Mouse (Mus musculus) midbrain, embryonic 14.5 days (tissue): ENCODE results near the gene Zfp941. TPM values are rescaled to one million over a fixed set of nuclear protein-coding genes. Genes with fewer than 3 reads are reported as not detected.
"Not testable (repeated sequence)": the region's sequence is repeated elsewhere in the genome, so short reads cannot be mapped to it uniquely, and the experiment has no call there.

Experiments
- ATAC-seq: fragments of 200-750 bp; cut with Nextera tagmentation; 2 replicates; pipeline ENCODE4 v1.8.0; 2017; ENCODE audit warnings: moderate number of reproducible peaks, moderate library complexity; ENCODE audit not compliant: low FRiP score, low TSS enrichment
- DNase-seq: peaks from one replicate; pipeline ENCODE4 v3.0.0-alpha.2; 2015
- H3K27ac ChIP-seq: fragments of 300-500 bp; sonication (generic); replicated peaks from 2 replicates; pipeline ENCODE4 v1.5.1; 2014; ENCODE audit warnings: mild to moderate bottlenecking, low read depth, low read length, moderate library complexity
- H3K27me3 ChIP-seq: fragments of 300-500 bp; sonication (generic); 2 replicates; pipeline ENCODE4 v1.6.1; 2014; ENCODE audit warnings: low read length, control low read depth, mixed read lengths; ENCODE audit not compliant: control insufficient read depth, insufficient read depth
- H3K36me3 ChIP-seq: fragments of 300-500 bp; sonication (generic); 2 replicates; pipeline ENCODE4 v1.6.1; 2014; ENCODE audit warnings: low read length, control low read depth; ENCODE audit not compliant: control insufficient read depth, insufficient read depth
- H3K4me1 ChIP-seq: fragments of 300-500 bp; sonication (generic); 2 replicates; pipeline ENCODE4 v1.6.1; 2014; ENCODE audit warnings: mild to moderate bottlenecking, antibody characterized with exemption, low read length, control low read depth; ENCODE audit not compliant: control insufficient read depth, insufficient read depth
- H3K4me2 ChIP-seq: fragments of 300-500 bp; sonication (generic); 2 replicates; pipeline ENCODE4 v1.6.1; 2014; ENCODE audit warnings: mild to moderate bottlenecking, low read length, moderate library complexity
- H3K4me3 ChIP-seq: fragments of 300-500 bp; sonication (generic); replicated peaks from 2 replicates; pipeline ENCODE4 v1.5.1; 2014; ENCODE audit warnings: low read depth, low read length
- H3K9ac ChIP-seq: fragments of 300-500 bp; sonication (generic); replicated peaks from 2 replicates; pipeline ENCODE4 v1.6.1; 2014; ENCODE audit warnings: mild to moderate bottlenecking, low read length, moderate library complexity
- H3K9me3 ChIP-seq: fragments of 300-500 bp; sonication (generic); 2 replicates; pipeline ENCODE4 v1.6.1; 2016; ENCODE audit warnings: low read length, control low read depth, mixed read lengths; ENCODE audit not compliant: control insufficient read depth
- WGBS: fragments of 180-500 bp; shearing (Covaris S2); extraction: QIAGEN DNeasy Blood & Tissue Kit; methylation state at CpG from one replicate; pipeline ENCODE4 v1.1.7; 2014; 5-methylcytosine and 5-hydroxymethylcytosine counted together
- polyA plus RNA-seq: library from polyadenylated mRNA; unstranded; fragments of >200 nt; fragmentation: Nextera tagmentation; extraction: Ambion mirVana; gene quantifications from 2 replicates; pipeline ENCODE4 v1.2.1, GENCODE M21; 2014

Zfp941 gene
- polyA plus RNA-seq, 1 experiment from 2014 or later = 34.5 TPM

GRCm38 (mm10) chr7:140780548-140780947, 41.4 kb downstream of the Zfp941 start:
- no peak overlapping the region for H3K4me3 ChIP-seq
- H3K27me3 ChIP-seq = no peaks in the 10 kb centered on the region
- no peak for DNase-seq

GRCm38 (mm10) chr7:140765888-140766739, 55.9 kb downstream of the Zfp941 start:
- no peaks in the 10 kb centered on the region for H3K4me1 ChIP-seq
- ATAC-seq = no peak
- WGBS = 82% methylated on average over 12 of the region's 12 CpGs
- no peaks in the 10 kb centered on the region for H3K9me3 ChIP-seq
- no peaks in the 10 kb centered on the region for H3K36me3 ChIP-seq
- no peak overlapping the region for H3K4me3 ChIP-seq
- no peaks in the 10 kb centered on the region for H3K27me3 ChIP-seq
- no peak overlapping the region for H3K9ac ChIP-seq
- H3K4me2 ChIP-seq = no peak overlapping the region
- H3K27ac ChIP-seq = no peak overlapping the region
- no peak for DNase-seq

More at GRCm38 (mm10) chr7:140780548-140780947, 41.4 kb downstream of the Zfp941 start:
- no peaks in the 10 kb centered on the region for H3K36me3 ChIP-seq
- H3K9me3 ChIP-seq = no peaks in the 10 kb centered on the region
- WGBS = 83% methylated on average over 4 of the region's 4 CpGs
- H3K9ac ChIP-seq = no peak overlapping the region
- no peak for ATAC-seq
- no peaks in the 10 kb centered on the region for H3K4me1 ChIP-seq
- H3K27ac ChIP-seq = no peak overlapping the region
- H3K4me2 ChIP-seq = no peak overlapping the region

- H3K27me3 ChIP-seq, H3K4me1 ChIP-seq, ATAC-seq, H3K36me3 ChIP-seq, H3K9ac ChIP-seq, DNase-seq, H3K4me2 ChIP-seq, H3K4me3 ChIP-seq, H3K9me3 ChIP-seq, H3K27ac ChIP-seq: not testable (repeated sequence)
- 71% methylated on average over 1 of the region's 1 CpGs for WGBS
Observed at GRCm38 (mm10) chr7:140765391-140765790, 56.6 kb downstream of the Zfp941 start.

- no peak within 1 kb of the TSS for H3K9ac ChIP-seq
- H3K27ac ChIP-seq = no peak within 1 kb of the TSS
- no peaks in the 10 kb centered on the region for H3K9me3 ChIP-seq
- WGBS = 95% methylated on average over 7 of the region's 7 CpGs
- no peaks in the 10 kb centered on the region for H3K36me3 ChIP-seq
- DNase-seq (no peak), ATAC-seq (no peak)
- no peak within 1 kb of the TSS for H3K4me2 ChIP-seq
- no peak within 1 kb of the TSS for H3K4me3 ChIP-seq
- no peaks in the 10 kb centered on the region for H3K27me3 ChIP-seq
- H3K4me1 ChIP-seq = no peaks in the 10 kb centered on the region
Observed at GRCm38 (mm10) chr7:140763447-140764020, 58.4 kb downstream of the Zfp941 start, which contains the start of gene Cyp2e1. TSS of gene Cyp2e1 (plus strand) at chr7:140763739.

- Histone ChIP-seq H3K9ac (no peak overlapping the region), H3K36me3 (no peaks in the 10 kb centered on the region), H3K4me2 (no peak overlapping the region), H3K27me3 (no peaks in the 10 kb centered on the region), H3K27ac (no peak overlapping the region), H3K9me3 (no peaks in the 10 kb centered on the region), H3K4me3 (no peak overlapping the region), H3K4me1 (no peaks in the 10 kb centered on the region)
- ATAC-seq (no peak), DNase-seq (no peak)
Observed at GRCm38 (mm10) chr7:140760647-140761046, 61.3 kb downstream of the Zfp941 start.

Other genes starting within 250 kb of the Zfp941 start
- 0.04 TPM in 1 of 2 replicates, not detected in the other for gene Olfr46, start 220.9 kb downstream of the Zfp941 start, polyA plus RNA-seq
- not detected in 2 replicates for gene Olfr61, start 193.2 kb downstream of the Zfp941 start, polyA plus RNA-seq
- not detected in 2 replicates for gene Olfr53, start 175.7 kb downstream of the Zfp941 start, polyA plus RNA-seq
- not detected in 2 replicates for gene Olfr539, start 162.2 kb downstream of the Zfp941 start, polyA plus RNA-seq
- gene Olfr45, start 140.2 kb downstream of the Zfp941 start, polyA plus RNA-seq = not detected in 2 replicates
- not detected in 2 replicates for gene Olfr541, start 124.9 kb downstream of the Zfp941 start, polyA plus RNA-seq
- gene Cyp2e1, start 58.4 kb downstream of the Zfp941 start, polyA plus RNA-seq = not detected in 2 replicates
- 0.18 TPM in 1 of 2 replicates, not detected in the other for gene Syce1, start 34.3 kb downstream of the Zfp941 start, polyA plus RNA-seq
- gene Urah, start 12.8 kb upstream of the Zfp941 start, polyA plus RNA-seq = not detected in 2 replicates
- gene Scgb1c1, start 23.4 kb upstream of the Zfp941 start, polyA plus RNA-seq = not detected in 2 replicates
- gene Odf3, start 25.6 kb upstream of the Zfp941 start, polyA plus RNA-seq = not detected in 2 replicates
- gene Gm45785, start 34.2 kb upstream of the Zfp941 start, polyA plus RNA-seq = not detected in 2 replicates
- gene Ric8a, start 34.8 kb upstream of the Zfp941 start, polyA plus RNA-seq = 98.6 and 99.6 TPM in 2 replicates
- gene Bet1l, start 35.4 kb upstream of the Zfp941 start, polyA plus RNA-seq = 42.8 and 54.5 TPM in 2 replicates
- gene Psmd13, start 59.8 kb upstream of the Zfp941 start, polyA plus RNA-seq = 186 and 214 TPM in 2 replicates
- gene Sirt3, start 60.1 kb upstream of the Zfp941 start, polyA plus RNA-seq = 33.4 and 40.0 TPM in 2 replicates
- not detected in 2 replicates for gene Cox8b, start 78.3 kb upstream of the Zfp941 start, polyA plus RNA-seq
- gene Nlrp6, start 98.7 kb upstream of the Zfp941 start, polyA plus RNA-seq = 0.32 and 0.89 TPM in 2 replicates
- 5.0 and 7.4 TPM in 2 replicates for gene Pgghg, start 119.2 kb upstream of the Zfp941 start, polyA plus RNA-seq
- 0.29 TPM in 1 of 2 replicates, not detected in the other for gene Ifitm5, start 128.1 kb upstream of the Zfp941 start, polyA plus RNA-seq
- gene Gm45717, start 133.8 kb upstream of the Zfp941 start, polyA plus RNA-seq = not detected in 2 replicates
- gene Ifitm2, start 133.8 kb upstream of the Zfp941 start, polyA plus RNA-seq = 131 and 176 TPM in 2 replicates
- gene Ifitm1, start 145.0 kb upstream of the Zfp941 start, polyA plus RNA-seq = 3.0 and 11.5 TPM in 2 replicates
- gene Ifitm3, start 188.6 kb upstream of the Zfp941 start, polyA plus RNA-seq = 18.8 and 66.5 TPM in 2 replicates
- 0.34 and 0.35 TPM in 2 replicates for gene Ifitm6, start 195.7 kb upstream of the Zfp941 start, polyA plus RNA-seq
- gene Gm17387, start 207.0 kb upstream of the Zfp941 start, polyA plus RNA-seq = not detected in 2 replicates
- 44.1 and 56.0 TPM in 2 replicates for gene B4galnt4, start 238.9 kb upstream of the Zfp941 start, polyA plus RNA-seq